Mouse (Mus musculus): ENCODE measurements around the gene Etnppl. TPM values are rescaled to one million over a fixed set of nuclear protein-coding genes. Genes with fewer than 3 reads are reported as not detected.

Gene Etnppl
- polyA plus RNA-seq (2017; shearing (Covaris generic)) = 0.17 TPM

DNA sequence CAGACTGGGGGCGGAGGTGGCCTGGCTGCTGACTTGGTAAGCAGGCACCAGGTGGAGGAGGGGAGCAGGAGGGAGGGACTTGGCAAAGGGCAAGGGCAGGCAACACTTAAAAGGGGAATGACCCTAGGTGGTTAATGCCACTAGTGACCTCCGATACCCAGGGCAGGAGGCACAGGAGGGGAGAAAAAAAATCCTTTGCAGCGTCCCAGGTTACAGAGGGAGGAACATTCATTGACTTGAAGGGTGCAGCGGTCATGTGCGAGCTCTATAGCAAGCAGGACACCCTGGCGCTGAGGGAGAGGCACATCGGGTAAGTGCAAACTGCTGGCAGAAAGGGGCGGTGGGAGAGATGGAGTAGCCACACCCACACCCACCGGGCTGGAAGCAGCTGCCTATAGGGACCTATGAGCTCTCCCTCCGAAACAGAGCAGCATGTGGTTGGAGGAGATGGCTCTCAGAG, at the start of gene Etnppl:
TSS of gene Etnppl (plus strand) at position 10 of the 460 bp plus-strand sequence.

Other genes with a start within 250 kb of the Etnppl start
- 100 TPM for gene Ostc, start 92.0 kb downstream of the Etnppl start, polyA plus RNA-seq (2017; shearing (Covaris generic))
- 912 TPM for gene Rpl34, start 113.0 kb downstream of the Etnppl start, polyA plus RNA-seq (2017; shearing (Covaris generic))

All from effector memory CD4-positive, alpha-beta T cell, adult 5 months (primary cell).